Mouse (Mus musculus) E14TG2a.4 (cell line): ENCODE measurements around the gene Ogdh.
A peak's percentile ranks its signal among the peaks of the same experiment; 100 is the strongest.

Experiments
- H3K27me3 ChIP-seq: 2 replicates; pipeline ENCODE4 v1.6.1; 2014; ENCODE audit warnings: low read length, control low read depth; ENCODE audit not compliant: insufficient read depth
- H3K36me3 ChIP-seq: 2 replicates; pipeline ENCODE4 v1.6.1; 2014; ENCODE audit warnings: low read length, control low read depth; ENCODE audit not compliant: insufficient read depth
- H3K4me1 ChIP-seq: replicated peaks from 2 replicates; pipeline ENCODE4 v1.6.1; 2014; ENCODE audit warnings: low read depth, low read length, control low read depth
- H3K4me3 ChIP-seq: replicated peaks from 2 replicates; pipeline ENCODE4 v1.5.1; 2014; ENCODE audit warnings: mild to moderate bottlenecking, low read length
- H3K9me3 ChIP-seq: 2 replicates; pipeline ENCODE4 v1.6.1; 2014; ENCODE audit warnings: low read length, control low read depth
- CTCF ChIP-seq: conservative IDR thresholded peaks from 2 replicates; pipeline ENCODE4 v1.5.1; 2014; ENCODE audit warnings: low read length
- NANOG ChIP-seq: IDR thresholded peaks from 2 replicates; pipeline ENCODE4 v1.6.1; 2014; ENCODE audit warnings: borderline replicate concordance, low read length, mixed read lengths
- POU5F1 ChIP-seq: IDR thresholded peaks from 2 replicates; pipeline ENCODE4 v1.6.1; 2014; ENCODE audit warnings: low read length, borderline replicate concordance

The Ogdh gene

GRCm38 (mm10) chr11:6403830-6404405, 112.5 kb downstream of the Ogdh start:
- H3K27me3 ChIP-seq, result no peaks in the 10 kb centered on the region
- H3K4me3 ChIP-seq, result no peak overlapping the region
- H3K4me1 ChIP-seq, result peaks cover 76% of the 10 kb centered on the region
- no peaks in the 10 kb centered on the region for H3K9me3 ChIP-seq
- TF ChIP-seq NANOG (no peak), CTCF (no peak), POU5F1 (no peak)
- H3K36me3 ChIP-seq, result peaks cover 85% of the 10 kb centered on the region

- Histone ChIP-seq H3K4me3 (peak overlapping the region; percentile 13; the same call in 1 of the 2 replicates), H3K9me3 (peaks cover 6% of the 10 kb centered on the region; the same call in 1 of the 2 replicates), H3K27me3 (no peaks in the 10 kb centered on the region), H3K4me1 (peaks cover 73% of the 10 kb centered on the region), H3K36me3 (peaks cover 75% of the 10 kb centered on the region)
- TF ChIP-seq CTCF (no peak), POU5F1 (no peak), NANOG (no peak)
Observed at GRCm38 (mm10) chr11:6404699-6405566, 113.5 kb downstream of the Ogdh start.

GRCm38 (mm10) chr11:6405591-6406081, 114.2 kb downstream of the Ogdh start:
- Histone ChIP-seq H3K4me3 (peak overlapping the region; percentile 13), H3K4me1 (peaks cover 73% of the 10 kb centered on the region), H3K9me3 (peaks cover 7% of the 10 kb centered on the region; the same call in 1 of the 2 replicates), H3K27me3 (no peaks in the 10 kb centered on the region), H3K36me3 (peaks cover 68% of the 10 kb centered on the region)
- TF ChIP-seq NANOG (no peak), POU5F1 (no peak), CTCF (no peak)
